12 mouse cellular contexts compared by ENCODE assay signal in genomic region chr16:31234808-31235456, GRCm38 (mm10). TPM values are rescaled to one million over a fixed set of nuclear protein-coding genes. Genes with fewer than 3 reads are reported as not detected.
A peak's percentile ranks its signal among the peaks of the same experiment; 100 is the strongest.
DNase-seq lines count a peak whose midpoint lies in the region; ATAC-seq and TF ChIP-seq lines count a peak whose summit lies in the region.
"Had no signal": no experiment of that assay in that cellular context is flagged by ENCODE, and none has a peak within 500 bp of the region (broad histone marks: within the 10 kb centered on the region; RNA-seq: fewer than 3 reads in every experiment).

No protein-coding gene starts in this region.

- H3K27ac ChIP-seq in heart, embryonic 12.5 days (ENCODE audit: poor library complexity, severe bottlenecking): no peak overlapping the region
- H3K27ac ChIP-seq in heart, adult 2 months: no peak overlapping the region
- no peak overlapping the region for H3K27ac ChIP-seq in midbrain, embryonic 12.5 days (replicated peaks)
- no peak overlapping the region for H3K27ac ChIP-seq in midbrain, embryonic 13.5 days
- H3K27ac ChIP-seq in limb, embryonic 12.5 days: no peak overlapping the region
- H3K27ac ChIP-seq in midbrain, embryonic 10.5 days (replicated peaks): no peak overlapping the region
- H3K27ac ChIP-seq: forebrain, embryonic 10.5 days; liver, embryonic 14.5 days had no signal

- H3K27me3 ChIP-seq in heart, embryonic 12.5 days (replicated peaks): 0 out of 2 replicates have a peak, but pooled peaks cover 3% of the 10 kb centered on the region
- H3K27me3 ChIP-seq in heart, adult 2 months (ENCODE audit: control insufficient read depth, insufficient read depth, low read length): no peaks in the 10 kb centered on the region
- peaks cover 11% of the 10 kb centered on the region for H3K27me3 ChIP-seq in midbrain, embryonic 12.5 days
- no peaks in the 10 kb centered on the region for H3K27me3 ChIP-seq in midbrain, embryonic 13.5 days
- peaks cover 8% of the 10 kb centered on the region for H3K27me3 ChIP-seq in limb, embryonic 12.5 days
- H3K27me3 ChIP-seq in splenic B cell, adult 2 months (ENCODE audit: control insufficient read depth, insufficient read depth, low read length, poor library complexity, severe bottlenecking): no peaks in the 10 kb centered on the region
- peaks cover 19% of the 10 kb centered on the region; the same call in 1 of the 2 replicates for H3K27me3 ChIP-seq in midbrain, embryonic 10.5 days (ENCODE audit: low read depth, poor library complexity, severe bottlenecking)

- 78% methylated on average over 12 of the region's 12 CpGs for WGBS in heart, embryonic 12.5 days
- WGBS in heart, adult 2 months: 88% methylated on average over 12 of the region's 12 CpGs
- 78% methylated on average over 12 of the region's 12 CpGs for WGBS in midbrain, embryonic 12.5 days
- WGBS in midbrain, embryonic 13.5 days: 79% methylated on average over 12 of the region's 12 CpGs
- 69% methylated on average over 12 of the region's 12 CpGs for WGBS in limb, embryonic 12.5 days
- 79% methylated on average over 12 of the region's 12 CpGs for WGBS in midbrain, embryonic 10.5 days

- peaks cover 7% of the 10 kb centered on the region; the same call in 1 of the 2 replicates for H3K9me3 ChIP-seq in heart, embryonic 12.5 days (replicated peaks)
- no peaks in the 10 kb centered on the region for H3K9me3 ChIP-seq in midbrain, embryonic 12.5 days
- H3K9me3 ChIP-seq in midbrain, embryonic 13.5 days: 0 out of 2 replicates have a peak, but pooled peaks cover 4% of the 10 kb centered on the region
- 0 out of 2 replicates have a peak, but pooled peaks cover 4% of the 10 kb centered on the region for H3K9me3 ChIP-seq in limb, embryonic 12.5 days
- H3K9me3 ChIP-seq in midbrain, embryonic 10.5 days (replicated peaks): no peaks in the 10 kb centered on the region
- H3K9me3 ChIP-seq: forebrain, embryonic 10.5 days had no signal

- TF ChIP-seq POLR2A in heart, adult 2 months (IDR thresholded peaks at IDR 0.05; ENCODE audit: insufficient read depth, low read depth, low read length): no peak

- H3K9ac ChIP-seq in heart, embryonic 12.5 days: no peak overlapping the region
- H3K9ac ChIP-seq in heart, adult 2 months (ENCODE audit: low read depth, low read length): no peak overlapping the region
- no peak overlapping the region for H3K9ac ChIP-seq in midbrain, embryonic 12.5 days (replicated peaks)
- H3K9ac ChIP-seq in midbrain, embryonic 13.5 days (replicated peaks): no peak overlapping the region
- H3K9ac ChIP-seq in limb, embryonic 12.5 days (replicated peaks): no peak overlapping the region
- H3K9ac ChIP-seq: liver, embryonic 14.5 days had no signal

- no peak overlapping the region for H3K4me3 ChIP-seq in heart, embryonic 12.5 days
- no peak overlapping the region for H3K4me3 ChIP-seq in heart, adult 2 months
- no peak overlapping the region for H3K4me3 ChIP-seq in midbrain, embryonic 12.5 days
- no peak overlapping the region for H3K4me3 ChIP-seq in midbrain, embryonic 13.5 days (replicated peaks)
- no peak overlapping the region for H3K4me3 ChIP-seq in limb, embryonic 12.5 days (replicated peaks)
- no peak overlapping the region for H3K4me3 ChIP-seq in midbrain, embryonic 10.5 days

- no peak for TF ChIP-seq EP300 in heart, adult 2 months (IDR thresholded peaks at IDR 0.05; ENCODE audit: insufficient read depth, low read depth, low read length)

- no peak for ATAC-seq in heart, embryonic 12.5 days (ENCODE audit: insufficient number of reproducible peaks, low FRiP score)
- ATAC-seq in midbrain, embryonic 12.5 days (ENCODE audit: low FRiP score, low read depth): no peak
- ATAC-seq in midbrain, embryonic 13.5 days: no peak
- ATAC-seq in limb, embryonic 12.5 days (ENCODE audit: insufficient number of reproducible peaks, insufficient read depth, low FRiP score, low TSS enrichment, low read depth): no peak

- H3K4me2 ChIP-seq in heart, embryonic 12.5 days: peak overlapping the region; percentile 64; the same call in 1 of the 2 replicates
- H3K4me2 ChIP-seq in midbrain, embryonic 12.5 days (replicated peaks): peak overlapping the region; percentile 17; the same call in 1 of the 2 replicates
- no peak overlapping the region for H3K4me2 ChIP-seq in midbrain, embryonic 13.5 days (replicated peaks)
- peak overlapping the region; percentile 36 for H3K4me2 ChIP-seq in limb, embryonic 12.5 days

- no peaks in the 10 kb centered on the region for H3K36me3 ChIP-seq in heart, embryonic 12.5 days
- H3K36me3 ChIP-seq in heart, adult 2 months (ENCODE audit: control insufficient read depth, insufficient read depth, low read length): no peaks in the 10 kb centered on the region
- no peaks in the 10 kb centered on the region for H3K36me3 ChIP-seq in midbrain, embryonic 12.5 days
- no peaks in the 10 kb centered on the region for H3K36me3 ChIP-seq in midbrain, embryonic 13.5 days
- H3K36me3 ChIP-seq in limb, embryonic 12.5 days: no peaks in the 10 kb centered on the region
- H3K36me3 ChIP-seq in splenic B cell, adult 2 months (ENCODE audit: control insufficient read depth, insufficient read depth, low read length, poor library complexity, severe bottlenecking): no peaks in the 10 kb centered on the region
- H3K36me3 ChIP-seq in midbrain, embryonic 10.5 days: no peaks in the 10 kb centered on the region
- H3K36me3 ChIP-seq: forebrain, embryonic 10.5 days had no signal

- no peak for TF ChIP-seq CTCF in heart, adult 2 months (IDR thresholded peaks at IDR 0.05)

- no peak for DNase-seq in heart, adult 2 months
- DNase-seq in splenic B cell, adult 2 months (ENCODE audit: low read depth, low spot score): peak; percentile 18
- DNase-seq in frontal cortex, postnatal 25 days (ENCODE audit: low spot score in 2 of 2): no peak
- no peak for DNase-seq in midbrain, embryonic 10.5 days (ENCODE audit: low spot score)
- DNase-seq: cerebellum, adult 9-10 months; gastrocnemius, postnatal 10 days had no signal

- peaks cover 27% of the 10 kb centered on the region for H3K4me1 ChIP-seq in heart, embryonic 12.5 days (replicated peaks)
- H3K4me1 ChIP-seq in heart, adult 2 months (ENCODE audit: control insufficient read depth, insufficient read depth, low read length): peaks cover 14% of the 10 kb centered on the region
- H3K4me1 ChIP-seq in midbrain, embryonic 12.5 days: peaks cover 13% of the 10 kb centered on the region; the same call in 1 of the 2 replicates
- 0 out of 2 replicates have a peak, but pooled peaks cover 10% of the 10 kb centered on the region for H3K4me1 ChIP-seq in midbrain, embryonic 13.5 days (replicated peaks)
- H3K4me1 ChIP-seq in limb, embryonic 12.5 days (replicated peaks): peaks cover 42% of the 10 kb centered on the region
- peaks cover 28% of the 10 kb centered on the region for H3K4me1 ChIP-seq in midbrain, embryonic 10.5 days

- intact Hi-C loops in heart, adult 2 months (cut with DNase I): no loop called here

- no peaks in the 10 kb centered on the region for H3K79me2 ChIP-seq in heart, adult 2 months (replicated peaks; ENCODE audit: control insufficient read depth, insufficient read depth, low read length)

RNA-seq across cellular contexts. Expression of gene Acap2, which starts 33.9 kb away (rescaled TPM):
- 17.0 and 18.0 TPM in 2 replicates for polyA plus RNA-seq in heart, embryonic 12.5 days (2016; fragmentation: Nextera tagmentation; extraction: Ambion mirVana)
- total RNA-seq in heart, adult 2 months (2021): 10 to 100 TPM; 17.6 to 17.8 TPM
- polyA plus RNA-seq in heart, adult 2 months (2012; rRNA removed): 8.2 and 10.0 TPM in 2 replicates
- 22.8 and 24.4 TPM in 2 replicates for polyA plus RNA-seq in midbrain, embryonic 12.5 days (2016; fragmentation: Nextera tagmentation; extraction: Ambion mirVana)
- polyA plus RNA-seq in midbrain, embryonic 13.5 days (2015; fragmentation: Nextera tagmentation; extraction: Ambion mirVana): 12.9 and 13.2 TPM in 2 replicates
- 20.4 and 20.7 TPM in 2 replicates for polyA plus RNA-seq in limb, embryonic 12.5 days (2016; fragmentation: Nextera tagmentation; extraction: Ambion mirVana)
- polyA plus RNA-seq in midbrain, embryonic 10.5 days (2016; fragmentation: Nextera tagmentation; extraction: Ambion mirVana): 16.9 and 19.2 TPM in 2 replicates

RNA-seq across cellular contexts. Expression of gene Ppp1r2, which starts 40.1 kb away (rescaled TPM):
- 97.2 and 103 TPM in 2 replicates for polyA plus RNA-seq in heart, embryonic 12.5 days (2016; fragmentation: Nextera tagmentation; extraction: Ambion mirVana)
- total RNA-seq in heart, adult 2 months (2021): 10 to 100 TPM; 77.3 to 88.3 TPM
- 33.1 and 40.6 TPM in 2 replicates for polyA plus RNA-seq in heart, adult 2 months (2012; rRNA removed)
- polyA plus RNA-seq in midbrain, embryonic 12.5 days (2016; fragmentation: Nextera tagmentation; extraction: Ambion mirVana): 96.6 and 98.6 TPM in 2 replicates
- polyA plus RNA-seq in midbrain, embryonic 13.5 days (2015; fragmentation: Nextera tagmentation; extraction: Ambion mirVana): 95.4 and 98.6 TPM in 2 replicates
- 68.2 and 71.2 TPM in 2 replicates for polyA plus RNA-seq in limb, embryonic 12.5 days (2016; fragmentation: Nextera tagmentation; extraction: Ambion mirVana)
- 96.7 and 101 TPM in 2 replicates for polyA plus RNA-seq in midbrain, embryonic 10.5 days (2016; fragmentation: Nextera tagmentation; extraction: Ambion mirVana)
